Mouse (Mus musculus): ENCODE results near the gene Hoxa11.

Hoxa11 gene

DNA sequence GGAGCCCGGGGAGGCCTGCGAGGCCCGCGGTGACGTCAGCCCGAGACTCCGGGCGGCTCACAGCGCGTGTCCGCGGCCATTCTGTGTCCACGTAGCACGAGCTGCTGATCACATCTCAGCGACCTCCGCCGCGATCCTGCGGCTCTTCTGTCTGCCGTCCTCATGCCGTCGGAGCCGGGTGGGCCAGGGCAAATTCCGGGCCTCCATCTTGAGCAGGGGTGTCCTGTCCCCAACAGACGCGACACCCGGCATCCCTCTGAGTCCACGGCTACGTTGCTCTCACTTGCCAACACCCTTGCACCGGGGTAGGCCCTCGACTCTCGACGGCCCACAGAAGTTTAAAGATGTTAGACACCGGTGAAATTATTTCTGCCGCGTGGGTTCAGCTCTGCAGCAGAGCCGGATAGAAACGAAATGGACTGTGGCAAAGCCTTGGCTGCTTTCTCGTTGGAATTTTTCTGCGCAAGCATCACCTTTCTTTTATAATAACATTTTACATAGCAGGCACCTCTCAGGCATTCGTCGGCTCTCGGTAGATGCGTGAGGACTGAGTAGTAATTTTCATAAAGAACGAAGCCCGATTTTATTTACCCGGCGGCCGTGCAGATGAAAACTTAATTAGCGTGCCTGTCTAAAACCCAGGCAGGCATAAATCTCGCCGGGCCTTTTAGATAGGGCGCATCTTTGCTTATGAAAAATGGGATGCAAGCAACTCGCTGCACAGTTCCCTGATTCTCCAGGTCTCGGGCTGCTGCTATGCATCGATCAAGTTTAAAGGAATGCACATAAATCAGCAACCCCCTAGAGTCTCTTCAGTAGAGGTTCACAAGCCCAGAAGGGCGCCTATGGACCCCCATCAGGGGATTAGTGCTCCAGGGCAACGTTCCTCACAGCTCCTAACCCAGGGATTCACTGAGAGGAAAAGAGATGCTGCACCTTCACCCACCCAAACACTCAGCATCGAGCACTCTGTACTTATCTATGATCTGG lies 8.2 kb upstream of the Hoxa11 start:
- Histone ChIP-seq H3K9me3 (ENCODE audit: low read length) (no peaks in the 10 kb centered on the region; the same call in 1 of the 2 replicates), H3K36me3 (ENCODE audit: insufficient read depth, low read length) (no peaks in the 10 kb centered on the region), H3K4me3 (replicated peaks; ENCODE audit: low read length) (peak overlapping the region; percentile 46), H3K4me1 (replicated peaks; ENCODE audit: low read depth, low read length) (peaks cover 37% of the 10 kb centered on the region), H3K27me3 (ENCODE audit: insufficient read depth, low read length) (peaks cover 91% of the 10 kb centered on the region)
- no peak for TF ChIP-seq NANOG (IDR thresholded peaks at IDR 0.05; ENCODE audit: borderline replicate concordance, low read length)
- TF ChIP-seq CTCF (conservative IDR thresholded peaks at IDR 0.05; ENCODE audit: low read length) = no peak
- no peak for TF ChIP-seq POU5F1 (IDR thresholded peaks at IDR 0.05; ENCODE audit: borderline replicate concordance, low read length)

- TF ChIP-seq POU5F1 (IDR thresholded peaks at IDR 0.05; ENCODE audit: borderline replicate concordance, low read length) (no peak), NANOG (IDR thresholded peaks at IDR 0.05; ENCODE audit: borderline replicate concordance, low read length) (no peak), CTCF (conservative IDR thresholded peaks at IDR 0.05; ENCODE audit: low read length) (no peak)
- Histone ChIP-seq H3K27me3 (ENCODE audit: insufficient read depth, low read length) (peaks cover 91% of the 10 kb centered on the region), H3K9me3 (ENCODE audit: low read length) (no peaks in the 10 kb centered on the region; the same call in 1 of the 2 replicates), H3K4me3 (replicated peaks; ENCODE audit: low read length) (peak overlapping the region; percentile 46), H3K4me1 (replicated peaks; ENCODE audit: low read depth, low read length) (peaks cover 46% of the 10 kb centered on the region), H3K36me3 (ENCODE audit: insufficient read depth, low read length) (no peaks in the 10 kb centered on the region)
Observed at GRCm38 (mm10) chr6:52252775-52253376, 7.3 kb upstream of the Hoxa11 start.

DNA sequence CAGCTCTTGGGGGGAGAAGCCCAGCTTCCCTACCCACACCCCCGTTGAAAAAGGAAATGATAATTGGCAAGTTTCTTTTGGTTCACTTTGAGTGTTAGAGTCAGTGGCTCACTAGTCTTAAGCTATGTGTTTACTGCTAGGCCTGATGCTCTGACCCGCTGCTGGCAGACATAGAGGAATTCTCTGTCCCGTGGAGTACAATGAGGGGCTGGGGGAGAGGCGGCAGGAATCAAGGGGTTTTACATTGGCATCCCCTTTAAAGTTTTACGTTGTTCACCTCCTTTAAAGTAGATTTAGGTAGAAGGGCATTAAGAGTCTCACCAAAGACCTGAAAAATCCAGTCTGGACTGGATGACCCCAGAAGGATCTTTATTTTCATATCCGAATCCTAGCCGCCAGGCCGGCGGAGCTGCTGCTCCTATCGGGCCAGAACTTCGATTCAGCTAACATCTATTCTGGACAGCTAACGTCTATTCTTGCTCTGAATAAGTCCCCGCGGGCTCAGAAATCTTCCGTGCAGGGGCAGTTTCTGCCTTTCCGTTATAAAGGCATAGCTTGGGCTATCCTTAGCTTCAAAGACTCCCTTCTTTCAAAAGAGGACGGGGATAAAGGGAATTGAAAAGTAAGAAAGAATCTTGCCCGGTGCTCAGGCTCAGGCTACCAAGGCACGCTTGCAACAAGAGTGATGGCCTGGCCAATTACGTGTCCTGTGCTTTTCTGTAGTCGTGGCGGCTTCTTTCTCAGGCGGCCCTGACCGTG lies 6.6 kb upstream of the Hoxa11 start:
- H3K4me3 ChIP-seq (replicated peaks; ENCODE audit: low read length) = peak overlapping the region; percentile 46; the same call in 1 of the 2 replicates
- no peaks in the 10 kb centered on the region for H3K36me3 ChIP-seq (ENCODE audit: insufficient read depth, low read length)
- no peaks in the 10 kb centered on the region; the same call in 1 of the 2 replicates for H3K9me3 ChIP-seq (ENCODE audit: low read length)
- H3K27me3 ChIP-seq (ENCODE audit: insufficient read depth, low read length) = peaks cover 92% of the 10 kb centered on the region
- H3K4me1 ChIP-seq (replicated peaks; ENCODE audit: low read depth, low read length) = peaks cover 49% of the 10 kb centered on the region
- TF ChIP-seq POU5F1 (IDR thresholded peaks at IDR 0.05; ENCODE audit: borderline replicate concordance, low read length) = no peak
- TF ChIP-seq NANOG (IDR thresholded peaks at IDR 0.05; ENCODE audit: borderline replicate concordance, low read length) = no peak
- TF ChIP-seq CTCF (conservative IDR thresholded peaks at IDR 0.05; ENCODE audit: low read length) = no peak

DNA sequence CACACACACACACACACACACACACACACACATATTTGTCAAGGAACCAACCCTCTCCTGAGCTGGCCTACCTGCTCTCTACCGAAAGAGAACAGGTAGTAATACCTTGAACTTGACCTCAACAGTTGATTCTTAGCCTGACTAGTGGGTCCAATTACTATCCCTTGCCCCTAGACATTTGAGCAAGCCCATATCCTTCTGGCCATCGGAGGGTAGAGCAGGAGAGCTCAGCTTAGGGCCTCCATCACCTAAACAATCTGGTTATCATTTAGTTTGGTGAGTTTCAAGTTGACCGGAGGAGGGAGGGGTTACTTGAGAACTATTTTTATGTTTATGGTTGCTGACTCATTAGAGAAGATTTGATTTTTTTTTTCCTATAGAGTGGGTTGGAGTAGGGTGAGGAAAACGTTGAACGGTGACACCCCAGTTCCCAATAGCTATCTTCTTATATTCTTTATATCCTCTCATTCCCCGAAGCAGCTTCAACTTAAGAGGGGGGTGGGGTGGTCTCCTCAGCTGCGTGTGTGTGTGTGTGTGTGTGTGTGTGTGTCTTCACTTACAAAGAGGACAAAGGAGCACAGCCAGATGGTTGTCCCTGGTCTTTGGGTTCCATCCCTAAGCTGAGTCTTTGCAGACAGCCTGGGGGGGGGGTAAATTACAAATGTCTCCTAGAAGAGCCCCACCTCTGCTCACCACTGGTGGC lies 5.7 kb upstream of the Hoxa11 start:
- Histone ChIP-seq H3K9me3 (ENCODE audit: low read length) (no peaks in the 10 kb centered on the region; the same call in 1 of the 2 replicates), H3K4me1 (replicated peaks; ENCODE audit: low read depth, low read length) (peaks cover 54% of the 10 kb centered on the region), H3K4me3 (replicated peaks; ENCODE audit: low read length) (no peak overlapping the region), H3K27me3 (ENCODE audit: insufficient read depth, low read length) (peaks cover 94% of the 10 kb centered on the region), H3K36me3 (ENCODE audit: insufficient read depth, low read length) (no peaks in the 10 kb centered on the region)
- TF ChIP-seq NANOG (IDR thresholded peaks at IDR 0.05; ENCODE audit: borderline replicate concordance, low read length) (no peak), POU5F1 (IDR thresholded peaks at IDR 0.05; ENCODE audit: borderline replicate concordance, low read length) (no peak), CTCF (conservative IDR thresholded peaks at IDR 0.05; ENCODE audit: low read length) (no peak)

GRCm38 (mm10) chr6:52249826-52250225 lies 4.2 kb upstream of the Hoxa11 start:
- Histone ChIP-seq H3K4me3 (replicated peaks; ENCODE audit: low read length) (peak overlapping the region; percentile 43; the same call in 1 of the 2 replicates), H3K36me3 (ENCODE audit: insufficient read depth, low read length) (no peaks in the 10 kb centered on the region), H3K9me3 (ENCODE audit: low read length) (no peaks in the 10 kb centered on the region; the same call in 1 of the 2 replicates), H3K4me1 (replicated peaks; ENCODE audit: low read depth, low read length) (peaks cover 67% of the 10 kb centered on the region), H3K27me3 (ENCODE audit: insufficient read depth, low read length) (peaks cover 98% of the 10 kb centered on the region)
- no peak for TF ChIP-seq CTCF (conservative IDR thresholded peaks at IDR 0.05; ENCODE audit: low read length)
- TF ChIP-seq POU5F1 (IDR thresholded peaks at IDR 0.05; ENCODE audit: borderline replicate concordance, low read length) = no peak
- no peak for TF ChIP-seq NANOG (IDR thresholded peaks at IDR 0.05; ENCODE audit: borderline replicate concordance, low read length)

DNA sequence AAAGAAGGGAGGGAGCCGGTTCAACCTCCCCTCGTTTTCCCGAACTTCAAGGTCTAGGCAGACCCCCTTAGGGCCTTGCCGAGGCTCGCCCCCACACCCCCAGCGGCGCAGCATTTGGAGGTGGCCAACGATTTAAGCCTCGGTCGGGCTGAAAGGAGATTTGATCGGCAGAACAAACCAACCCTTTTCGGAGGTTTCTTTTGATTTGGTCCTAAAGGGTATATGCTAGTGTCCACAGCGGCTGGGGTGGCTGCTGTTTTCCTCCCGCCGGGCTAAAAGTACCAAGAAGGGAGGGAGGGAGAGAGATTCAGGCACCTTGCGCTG lies 3.8 kb upstream of the Hoxa11 start:
- no peaks in the 10 kb centered on the region for H3K36me3 ChIP-seq (ENCODE audit: insufficient read depth, low read length)
- H3K4me1 ChIP-seq (replicated peaks; ENCODE audit: low read depth, low read length) = peaks cover 72% of the 10 kb centered on the region
- TF ChIP-seq POU5F1 (IDR thresholded peaks at IDR 0.05; ENCODE audit: borderline replicate concordance, low read length) = no peak
- TF ChIP-seq CTCF (conservative IDR thresholded peaks at IDR 0.05; ENCODE audit: low read length) = no peak
- TF ChIP-seq NANOG (IDR thresholded peaks at IDR 0.05; ENCODE audit: borderline replicate concordance, low read length) = no peak
- H3K9me3 ChIP-seq (ENCODE audit: low read length) = no peaks in the 10 kb centered on the region; the same call in 1 of the 2 replicates
- peak overlapping the region; percentile 43 for H3K4me3 ChIP-seq (replicated peaks; ENCODE audit: low read length)
- peaks cover 98% of the 10 kb centered on the region for H3K27me3 ChIP-seq (ENCODE audit: insufficient read depth, low read length)

DNA sequence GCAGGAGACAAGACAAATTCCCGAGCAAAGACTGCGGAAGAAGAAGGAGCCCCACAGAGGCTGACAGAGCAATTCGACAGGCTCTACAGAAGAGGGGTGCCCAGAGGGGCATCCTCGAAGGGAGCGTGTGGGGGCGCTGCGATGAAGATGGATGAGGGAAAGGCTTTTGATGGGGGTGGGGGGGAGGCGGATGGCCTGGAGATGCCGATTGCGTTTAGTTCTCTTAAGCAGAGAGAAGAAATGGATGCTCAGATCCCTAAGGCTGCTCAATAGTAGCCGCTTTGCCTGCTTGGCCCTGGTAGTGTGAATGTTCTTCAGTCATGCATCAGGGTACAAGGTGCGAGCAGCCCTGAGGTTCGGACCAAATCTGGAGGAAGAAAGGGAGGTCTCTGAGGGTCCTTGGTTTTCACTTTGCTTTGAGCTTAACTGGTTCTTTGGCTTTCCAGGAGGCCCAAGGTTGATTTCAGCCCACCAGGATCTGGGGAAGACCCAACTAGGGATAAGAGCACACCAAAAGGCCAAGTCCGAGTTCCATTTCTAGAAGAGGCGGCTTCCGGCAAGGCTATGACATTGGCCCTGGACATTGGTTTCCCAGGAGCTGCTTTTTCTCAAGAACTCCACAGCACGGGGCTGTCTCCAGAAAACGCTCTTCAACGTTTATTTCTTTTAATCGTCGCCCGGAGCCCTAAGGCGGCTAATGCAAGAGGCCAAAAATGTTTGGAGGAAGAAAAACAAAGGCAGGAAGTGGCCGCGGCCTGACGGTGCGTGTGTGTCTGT lies 3.2 kb upstream of the Hoxa11 start:
- peaks cover 98% of the 10 kb centered on the region for H3K27me3 ChIP-seq (ENCODE audit: insufficient read depth, low read length)
- no peak for TF ChIP-seq CTCF (conservative IDR thresholded peaks at IDR 0.05; ENCODE audit: low read length)
- no peak for TF ChIP-seq NANOG (IDR thresholded peaks at IDR 0.05; ENCODE audit: borderline replicate concordance, low read length)
- no peak for TF ChIP-seq POU5F1 (IDR thresholded peaks at IDR 0.05; ENCODE audit: borderline replicate concordance, low read length)
- peak overlapping the region; percentile 43; the same call in 1 of the 2 replicates for H3K4me3 ChIP-seq (replicated peaks; ENCODE audit: low read length)
- H3K36me3 ChIP-seq (ENCODE audit: insufficient read depth, low read length) = no peaks in the 10 kb centered on the region
- H3K9me3 ChIP-seq (ENCODE audit: low read length) = no peaks in the 10 kb centered on the region; the same call in 1 of the 2 replicates
- H3K4me1 ChIP-seq (replicated peaks; ENCODE audit: low read depth, low read length) = peaks cover 70% of the 10 kb centered on the region

All from E14TG2a.4 (cell line).